Mouse (Mus musculus): ENCODE data around the gene Arhgap33. TPM values are rescaled to one million over a fixed set of nuclear protein-coding genes. Genes with fewer than 3 reads are reported as not detected.
"Not testable (repeated sequence)": the region's sequence is repeated elsewhere in the genome, so short reads cannot be mapped to it uniquely, and the experiment has no call there.

The Arhgap33 gene
- polyA plus RNA-seq, 1 experiment from 2014 or later, result 110 TPM

GRCm38 (mm10) chr7:30490957-30491307, 43.9 kb downstream of the Arhgap33 start:
- Histone ChIP-seq H3K36me3 (ENCODE audit: control insufficient read depth, insufficient read depth, low read length) (no peaks in the 10 kb centered on the region), H3K27me3 (ENCODE audit: control insufficient read depth, insufficient read depth, low read length) (no peaks in the 10 kb centered on the region), H3K9me3 (ENCODE audit: control insufficient read depth, low read length) (no peaks in the 10 kb centered on the region), H3K4me2 (ENCODE audit: low read depth, low read length) (no peak overlapping the region), H3K9ac (replicated peaks; ENCODE audit: low read depth, low read length) (no peak overlapping the region), H3K4me1 (ENCODE audit: control insufficient read depth, insufficient read depth, low read length) (no peaks in the 10 kb centered on the region), H3K4me3 (ENCODE audit: low read depth, low read length) (no peak overlapping the region), H3K27ac (ENCODE audit: low read depth, low read length) (no peak overlapping the region)
- no peak for ATAC-seq (ENCODE audit: low read depth)
- 28% methylated on average over 6 of the region's 6 CpGs for WGBS

GRCm38 (mm10) chr7:30490251-30490956, 44.5 kb downstream of the Arhgap33 start:
- no peaks in the 10 kb centered on the region for H3K36me3 ChIP-seq (ENCODE audit: control insufficient read depth, insufficient read depth, low read length)
- no peak overlapping the region for H3K4me3 ChIP-seq (ENCODE audit: low read depth, low read length)
- no peak overlapping the region for H3K27ac ChIP-seq (ENCODE audit: low read depth, low read length)
- H3K27me3 ChIP-seq (ENCODE audit: control insufficient read depth, insufficient read depth, low read length), result no peaks in the 10 kb centered on the region
- H3K4me2 ChIP-seq (ENCODE audit: low read depth, low read length), result no peak overlapping the region
- no peaks in the 10 kb centered on the region for H3K4me1 ChIP-seq (ENCODE audit: control insufficient read depth, insufficient read depth, low read length)
- H3K9ac ChIP-seq (replicated peaks; ENCODE audit: low read depth, low read length), result no peak overlapping the region
- 34% methylated on average over 16 of the region's 16 CpGs for WGBS
- no peaks in the 10 kb centered on the region for H3K9me3 ChIP-seq (ENCODE audit: control insufficient read depth, low read length)
- ATAC-seq (ENCODE audit: low read depth), result no peak

- H3K4me1 ChIP-seq (ENCODE audit: control insufficient read depth, insufficient read depth, low read length), result no peaks in the 10 kb centered on the region
- H3K27me3 ChIP-seq (ENCODE audit: control insufficient read depth, insufficient read depth, low read length), result no peaks in the 10 kb centered on the region
- H3K4me2 ChIP-seq (ENCODE audit: low read depth, low read length), result no peak overlapping the region
- H3K4me3 ChIP-seq (ENCODE audit: low read depth, low read length), result no peak overlapping the region
- WGBS, result 17% methylated on average over 8 of the region's 8 CpGs
- no peaks in the 10 kb centered on the region for H3K9me3 ChIP-seq (ENCODE audit: control insufficient read depth, low read length)
- no peak overlapping the region for H3K27ac ChIP-seq (ENCODE audit: low read depth, low read length)
- H3K36me3 ChIP-seq (ENCODE audit: control insufficient read depth, insufficient read depth, low read length), result no peaks in the 10 kb centered on the region
- ATAC-seq (ENCODE audit: low read depth), result no peak
- H3K9ac ChIP-seq (replicated peaks; ENCODE audit: low read depth, low read length), result no peak overlapping the region
Measured at GRCm38 (mm10) chr7:30484250-30484649, 50.6 kb downstream of the Arhgap33 start.

- H3K4me1 ChIP-seq (ENCODE audit: control insufficient read depth, insufficient read depth, low read length), result no peaks in the 10 kb centered on the region
- no peaks in the 10 kb centered on the region for H3K27me3 ChIP-seq (ENCODE audit: control insufficient read depth, insufficient read depth, low read length)
- peak; percentile 66; the same call in 1 of the 2 replicates for ATAC-seq (ENCODE audit: low read depth)
- no peak overlapping the region for H3K27ac ChIP-seq (ENCODE audit: low read depth, low read length)
- no peaks in the 10 kb centered on the region for H3K36me3 ChIP-seq (ENCODE audit: control insufficient read depth, insufficient read depth, low read length)
- H3K4me3 ChIP-seq (ENCODE audit: low read depth, low read length), result peak overlapping the region; percentile 26
- peak overlapping the region; percentile 52 for H3K4me2 ChIP-seq (ENCODE audit: low read depth, low read length)
- no peaks in the 10 kb centered on the region for H3K9me3 ChIP-seq (ENCODE audit: control insufficient read depth, low read length)
- H3K9ac ChIP-seq (replicated peaks; ENCODE audit: low read depth, low read length), result peak overlapping the region; percentile 39; the same call in 1 of the 2 replicates
- 7% methylated on average over 28 of the region's 32 CpGs for WGBS
Measured at GRCm38 (mm10) chr7:30477415-30478381, 57.2 kb downstream of the Arhgap33 start.

- H3K9ac ChIP-seq (replicated peaks; ENCODE audit: low read depth, low read length); H3K9me3 ChIP-seq (ENCODE audit: control insufficient read depth, low read length); H3K27ac ChIP-seq (ENCODE audit: low read depth, low read length); H3K4me1 ChIP-seq (ENCODE audit: control insufficient read depth, insufficient read depth, low read length); H3K27me3 ChIP-seq (ENCODE audit: control insufficient read depth, insufficient read depth, low read length); H3K4me2 ChIP-seq (ENCODE audit: low read depth, low read length); H3K36me3 ChIP-seq (ENCODE audit: control insufficient read depth, insufficient read depth, low read length); ATAC-seq (ENCODE audit: low read depth); H3K4me3 ChIP-seq (ENCODE audit: low read depth, low read length): not testable (repeated sequence)
- 77% methylated on average over 6 of the region's 7 CpGs for WGBS
Measured at GRCm38 (mm10) chr7:30476136-30476535, 58.7 kb downstream of the Arhgap33 start.

- no peak overlapping the region for H3K4me2 ChIP-seq (ENCODE audit: low read depth, low read length)
- H3K4me1 ChIP-seq (ENCODE audit: control insufficient read depth, insufficient read depth, low read length), result no peaks in the 10 kb centered on the region
- 68% methylated on average over 4 of the region's 4 CpGs for WGBS
- H3K27me3 ChIP-seq (ENCODE audit: control insufficient read depth, insufficient read depth, low read length), result no peaks in the 10 kb centered on the region
- H3K36me3 ChIP-seq (ENCODE audit: control insufficient read depth, insufficient read depth, low read length), result no peaks in the 10 kb centered on the region
- no peak for ATAC-seq (ENCODE audit: low read depth)
- no peaks in the 10 kb centered on the region for H3K9me3 ChIP-seq (ENCODE audit: control insufficient read depth, low read length)
- H3K9ac ChIP-seq (replicated peaks; ENCODE audit: low read depth, low read length), result no peak overlapping the region
- H3K4me3 ChIP-seq (ENCODE audit: low read depth, low read length), result no peak overlapping the region
- no peak overlapping the region for H3K27ac ChIP-seq (ENCODE audit: low read depth, low read length)
Measured at GRCm38 (mm10) chr7:30474999-30475398, 59.9 kb downstream of the Arhgap33 start.

GRCm38 (mm10) chr7:30472411-30472810, 62.4 kb downstream of the Arhgap33 start:
- no peak for ATAC-seq (ENCODE audit: low read depth)
- Histone ChIP-seq H3K27me3 (ENCODE audit: control insufficient read depth, insufficient read depth, low read length) (peaks cover 5% of the 10 kb centered on the region), H3K4me3 (ENCODE audit: low read depth, low read length) (no peak overlapping the region), H3K9me3 (ENCODE audit: control insufficient read depth, low read length) (no peaks in the 10 kb centered on the region), H3K27ac (ENCODE audit: low read depth, low read length) (no peak overlapping the region), H3K4me1 (ENCODE audit: control insufficient read depth, insufficient read depth, low read length) (no peaks in the 10 kb centered on the region), H3K9ac (replicated peaks; ENCODE audit: low read depth, low read length) (no peak overlapping the region), H3K4me2 (ENCODE audit: low read depth, low read length) (no peak overlapping the region), H3K36me3 (ENCODE audit: control insufficient read depth, insufficient read depth, low read length) (no peaks in the 10 kb centered on the region)
- 41% methylated on average over 5 of the region's 5 CpGs for WGBS
